Mouse (Mus musculus): Measurements from ENCODE around the gene Efcab7.

GRCm38 (mm10) chr4:99958084-99958815 lies 129.3 kb downstream of the Efcab7 start:
- TF ChIP-seq CTCF (IDR thresholded peaks at IDR 0.05; ENCODE audit: insufficient read depth, low read depth, low read length) (no peak), POLR2A (IDR thresholded peaks at IDR 0.05; ENCODE audit: insufficient read depth, low read depth, low read length) (no peak)
